Mouse (Mus musculus): ENCODE data around the gene Cbfa2t3. TPM values are rescaled to one million over a fixed set of nuclear protein-coding genes. Genes with fewer than 3 reads are reported as not detected.
A peak's percentile ranks its signal among the peaks of the same experiment; 100 is the strongest.

Gene Cbfa2t3
- polyA plus RNA-seq, 1 experiment from 2014 or later, result 6.8 TPM

GRCm38 (mm10) chr8:122658149-122658806, 40.6 kb downstream of the Cbfa2t3 start:
- Histone ChIP-seq H3K36me3 (ENCODE audit: control insufficient read depth, insufficient read depth, low read length) (no peaks in the 10 kb centered on the region), H3K27me3 (ENCODE audit: control insufficient read depth, insufficient read depth, low read depth, low read length) (no peaks in the 10 kb centered on the region), H3K9me3 (ENCODE audit: control insufficient read depth, low read length) (no peaks in the 10 kb centered on the region), H3K4me1 (replicated peaks; ENCODE audit: control insufficient read depth, insufficient read depth, low read length) (peaks cover 30% of the 10 kb centered on the region), H3K4me3 (ENCODE audit: low read length) (no peak overlapping the region), H3K4me2 (ENCODE audit: low read depth, low read length) (no peak overlapping the region), H3K9ac (ENCODE audit: low read length) (no peak overlapping the region), H3K27ac (ENCODE audit: low read length) (no peak overlapping the region)
- 68% methylated on average over 10 of the region's 10 CpGs for WGBS
- no peak for ATAC-seq (ENCODE audit: low read depth)

- H3K36me3 ChIP-seq (ENCODE audit: control insufficient read depth, insufficient read depth, low read length), result no peaks in the 10 kb centered on the region
- peaks cover 19% of the 10 kb centered on the region for H3K4me1 ChIP-seq (replicated peaks; ENCODE audit: control insufficient read depth, insufficient read depth, low read length)
- WGBS, result 60% methylated on average over 13 of the region's 13 CpGs
- no peak overlapping the region for H3K4me2 ChIP-seq (ENCODE audit: low read depth, low read length)
- H3K9ac ChIP-seq (ENCODE audit: low read length), result no peak overlapping the region
- no peaks in the 10 kb centered on the region for H3K9me3 ChIP-seq (ENCODE audit: control insufficient read depth, low read length)
- H3K27ac ChIP-seq (ENCODE audit: low read length), result no peak overlapping the region
- no peak overlapping the region for H3K4me3 ChIP-seq (ENCODE audit: low read length)
- H3K27me3 ChIP-seq (ENCODE audit: control insufficient read depth, insufficient read depth, low read depth, low read length), result no peaks in the 10 kb centered on the region
- no peak for ATAC-seq (ENCODE audit: low read depth)
Measured at GRCm38 (mm10) chr8:122656056-122656999, 42.6 kb downstream of the Cbfa2t3 start.

GRCm38 (mm10) chr8:122654768-122655167, 44.1 kb downstream of the Cbfa2t3 start:
- WGBS, result 9% methylated on average over 7 of the region's 7 CpGs
- Histone ChIP-seq H3K27ac (ENCODE audit: low read length) (no peak overlapping the region), H3K4me1 (replicated peaks; ENCODE audit: control insufficient read depth, insufficient read depth, low read length) (peaks cover 11% of the 10 kb centered on the region), H3K36me3 (ENCODE audit: control insufficient read depth, insufficient read depth, low read length) (no peaks in the 10 kb centered on the region), H3K9ac (ENCODE audit: low read length) (no peak overlapping the region), H3K9me3 (ENCODE audit: control insufficient read depth, low read length) (no peaks in the 10 kb centered on the region), H3K4me3 (ENCODE audit: low read length) (no peak overlapping the region), H3K4me2 (ENCODE audit: low read depth, low read length) (no peak overlapping the region), H3K27me3 (ENCODE audit: control insufficient read depth, insufficient read depth, low read depth, low read length) (no peaks in the 10 kb centered on the region)
- peak; percentile 83 for ATAC-seq (ENCODE audit: low read depth)

GRCm38 (mm10) chr8:122652643-122653042, 46.3 kb downstream of the Cbfa2t3 start:
- H3K4me1 ChIP-seq (replicated peaks; ENCODE audit: control insufficient read depth, insufficient read depth, low read length), result peaks cover 11% of the 10 kb centered on the region
- no peak for ATAC-seq (ENCODE audit: low read depth)
- no peaks in the 10 kb centered on the region for H3K9me3 ChIP-seq (ENCODE audit: control insufficient read depth, low read length)
- 58% methylated on average over 6 of the region's 6 CpGs for WGBS
- 0 out of 2 replicates have a peak, but pooled peaks cover 1% of the 10 kb centered on the region for H3K36me3 ChIP-seq (ENCODE audit: control insufficient read depth, insufficient read depth, low read length)
- H3K27me3 ChIP-seq (ENCODE audit: control insufficient read depth, insufficient read depth, low read depth, low read length), result no peaks in the 10 kb centered on the region
- H3K4me2 ChIP-seq (ENCODE audit: low read depth, low read length), result no peak overlapping the region
- H3K4me3 ChIP-seq (ENCODE audit: low read length), result no peak overlapping the region
- no peak overlapping the region for H3K27ac ChIP-seq (ENCODE audit: low read length)
- H3K9ac ChIP-seq (ENCODE audit: low read length), result no peak overlapping the region

GRCm38 (mm10) chr8:122651326-122651921, 47.5 kb downstream of the Cbfa2t3 start:
- H3K4me1 ChIP-seq (replicated peaks; ENCODE audit: control insufficient read depth, insufficient read depth, low read length), result peaks cover 10% of the 10 kb centered on the region
- H3K4me2 ChIP-seq (ENCODE audit: low read depth, low read length), result no peak overlapping the region
- 0 out of 2 replicates have a peak, but pooled peaks cover 2% of the 10 kb centered on the region for H3K36me3 ChIP-seq (ENCODE audit: control insufficient read depth, insufficient read depth, low read length)
- 67% methylated on average over 16 of the region's 16 CpGs for WGBS
- no peak for ATAC-seq (ENCODE audit: low read depth)
- H3K27ac ChIP-seq (ENCODE audit: low read length), result no peak overlapping the region
- H3K4me3 ChIP-seq (ENCODE audit: low read length), result no peak overlapping the region
- H3K27me3 ChIP-seq (ENCODE audit: control insufficient read depth, insufficient read depth, low read depth, low read length), result no peaks in the 10 kb centered on the region
- H3K9ac ChIP-seq (ENCODE audit: low read length), result no peak overlapping the region
- no peaks in the 10 kb centered on the region for H3K9me3 ChIP-seq (ENCODE audit: control insufficient read depth, low read length)

GRCm38 (mm10) chr8:122648192-122648970, 50.5 kb downstream of the Cbfa2t3 start:
- Histone ChIP-seq H3K9ac (ENCODE audit: low read length) (no peak overlapping the region), H3K27me3 (ENCODE audit: control insufficient read depth, insufficient read depth, low read depth, low read length) (no peaks in the 10 kb centered on the region), H3K4me2 (ENCODE audit: low read depth, low read length) (no peak overlapping the region), H3K27ac (ENCODE audit: low read length) (no peak overlapping the region), H3K4me3 (ENCODE audit: low read length) (no peak overlapping the region), H3K36me3 (ENCODE audit: control insufficient read depth, insufficient read depth, low read length) (0 out of 2 replicates have a peak, but pooled peaks cover 2% of the 10 kb centered on the region), H3K4me1 (replicated peaks; ENCODE audit: control insufficient read depth, insufficient read depth, low read length) (no peaks in the 10 kb centered on the region; the same call in 1 of the 2 replicates), H3K9me3 (ENCODE audit: control insufficient read depth, low read length) (no peaks in the 10 kb centered on the region)
- WGBS, result 63% methylated on average over 15 of the region's 15 CpGs
- ATAC-seq (ENCODE audit: low read depth), result no peak

GRCm38 (mm10) chr8:122646337-122646736, 52.6 kb downstream of the Cbfa2t3 start:
- Histone ChIP-seq H3K4me1 (replicated peaks; ENCODE audit: control insufficient read depth, insufficient read depth, low read length) (peaks cover 5% of the 10 kb centered on the region; the same call in 1 of the 2 replicates), H3K36me3 (ENCODE audit: control insufficient read depth, insufficient read depth, low read length) (0 out of 2 replicates have a peak, but pooled peaks cover 4% of the 10 kb centered on the region), H3K4me2 (ENCODE audit: low read depth, low read length) (no peak overlapping the region), H3K4me3 (ENCODE audit: low read length) (no peak overlapping the region), H3K9ac (ENCODE audit: low read length) (no peak overlapping the region), H3K9me3 (ENCODE audit: control insufficient read depth, low read length) (no peaks in the 10 kb centered on the region), H3K27ac (ENCODE audit: low read length) (no peak overlapping the region), H3K27me3 (ENCODE audit: control insufficient read depth, insufficient read depth, low read depth, low read length) (no peaks in the 10 kb centered on the region)
- ATAC-seq (ENCODE audit: low read depth), result no peak
- 82% methylated on average over 16 of the region's 16 CpGs for WGBS

- Histone ChIP-seq H3K4me3 (ENCODE audit: low read length) (no peak overlapping the region), H3K9me3 (ENCODE audit: control insufficient read depth, low read length) (no peaks in the 10 kb centered on the region), H3K9ac (ENCODE audit: low read length) (no peak overlapping the region), H3K36me3 (ENCODE audit: control insufficient read depth, insufficient read depth, low read length) (0 out of 2 replicates have a peak, but pooled peaks cover 4% of the 10 kb centered on the region), H3K27me3 (ENCODE audit: control insufficient read depth, insufficient read depth, low read depth, low read length) (no peaks in the 10 kb centered on the region), H3K4me2 (ENCODE audit: low read depth, low read length) (no peak overlapping the region), H3K27ac (ENCODE audit: low read length) (no peak overlapping the region), H3K4me1 (replicated peaks; ENCODE audit: control insufficient read depth, insufficient read depth, low read length) (peaks cover 19% of the 10 kb centered on the region)
- 62% methylated on average over 6 of the region's 6 CpGs for WGBS
- no peak for ATAC-seq (ENCODE audit: low read depth)
Measured at GRCm38 (mm10) chr8:122644175-122644954, 54.5 kb downstream of the Cbfa2t3 start.

Measured in lung, embryonic 16.5 days (tissue).